Mouse (Mus musculus): Measurements from ENCODE around the gene Il16.
"Not testable (repeated sequence)": the region's sequence is repeated elsewhere in the genome, so short reads cannot be mapped to it uniquely, and the experiment has no call there.

The Il16 gene

GRCm38 (mm10) chr7:83735108-83735781, 10.3 kb downstream of the Il16 start:
- DNase-seq (ENCODE audit: low read depth, low spot score), result peak; percentile 99

GRCm38 (mm10) chr7:83734671-83735082, 10.8 kb downstream of the Il16 start:
- DNase-seq (ENCODE audit: low read depth, low spot score), result peak; percentile 76

- no peak for DNase-seq (ENCODE audit: low read depth, low spot score)
These were observed 11.3 kb downstream of the Il16 start for GRCm38 (mm10) chr7:83734246-83734645.

- DNase-seq (ENCODE audit: low read depth, low spot score), result no peak
These were observed 12.7 kb downstream of the Il16 start for GRCm38 (mm10) chr7:83732781-83733180.

GRCm38 (mm10) chr7:83731961-83732666, 13.4 kb downstream of the Il16 start:
- peak; percentile 97 for DNase-seq (ENCODE audit: low read depth, low spot score)

- DNase-seq (ENCODE audit: low read depth, low spot score), result no peak
These were observed 14.2 kb downstream of the Il16 start for GRCm38 (mm10) chr7:83731297-83731696.

GRCm38 (mm10) chr7:83726936-83727632, 18.4 kb downstream of the Il16 start:
- no peak for DNase-seq (ENCODE audit: low read depth, low spot score)

GRCm38 (mm10) chr7:83725801-83726200, 19.7 kb downstream of the Il16 start:
- no peak for DNase-seq (ENCODE audit: low read depth, low spot score)

GRCm38 (mm10) chr7:83724541-83724940, 21.0 kb downstream of the Il16 start:
- DNase-seq (ENCODE audit: low read depth, low spot score), result no peak

- DNase-seq (ENCODE audit: low read depth, low spot score), result peak; percentile 92
These were observed 21.6 kb downstream of the Il16 start for GRCm38 (mm10) chr7:83723954-83724353.

- no peak for DNase-seq (ENCODE audit: low read depth, low spot score)
These were observed 22.3 kb downstream of the Il16 start for GRCm38 (mm10) chr7:83723221-83723620.

GRCm38 (mm10) chr7:83722485-83722884, 23.0 kb downstream of the Il16 start:
- no peak for DNase-seq (ENCODE audit: low read depth, low spot score)

GRCm38 (mm10) chr7:83720231-83720630, 25.3 kb downstream of the Il16 start:
- DNase-seq (ENCODE audit: low read depth, low spot score), result no peak

- peak; percentile 55 for DNase-seq (ENCODE audit: low read depth, low spot score)
These were observed 28.4 kb downstream of the Il16 start for GRCm38 (mm10) chr7:83717021-83717725.

GRCm38 (mm10) chr7:83713639-83714038, 31.9 kb downstream of the Il16 start:
- DNase-seq (ENCODE audit: low read depth, low spot score), result no peak

GRCm38 (mm10) chr7:83711676-83712259, 33.8 kb downstream of the Il16 start:
- not testable (repeated sequence) for DNase-seq (ENCODE audit: low read depth, low spot score)

- DNase-seq (ENCODE audit: low read depth, low spot score), result no peak
These were observed 42.3 kb downstream of the Il16 start for GRCm38 (mm10) chr7:83703046-83703775.

- DNase-seq (ENCODE audit: low read depth, low spot score), result no peak
These were observed 46.3 kb downstream of the Il16 start for GRCm38 (mm10) chr7:83699066-83699745.

- DNase-seq (ENCODE audit: low read depth, low spot score), result peak; percentile 72
These were observed 49.9 kb downstream of the Il16 start for GRCm38 (mm10) chr7:83695449-83696212.

Measured in brain, adult 2 months (tissue).